Mouse (Mus musculus): Measurements from ENCODE around the gene Rabep2.

The Rabep2 gene

DNA sequence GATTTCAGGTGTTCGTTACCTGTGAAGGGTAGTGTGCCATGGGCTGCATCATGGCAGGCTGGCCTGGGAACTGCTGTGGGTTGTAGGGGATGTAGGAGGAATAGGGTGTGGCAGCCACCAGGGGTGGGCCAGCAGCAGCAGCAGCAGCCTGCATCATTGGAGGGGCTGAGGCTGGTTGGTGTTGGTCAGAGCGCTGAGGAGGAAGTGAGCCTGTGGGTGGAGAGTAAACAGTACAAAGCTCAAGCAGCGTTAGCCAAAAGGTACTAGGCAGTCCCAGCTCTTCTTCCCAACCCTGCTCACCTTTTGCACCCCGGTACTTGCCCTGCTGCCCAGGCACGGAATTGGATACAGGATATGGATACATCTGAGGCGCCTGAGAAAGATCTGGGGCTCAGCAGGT lies 65.6 kb downstream of the Rabep2 start:
- no peak for DNase-seq (ENCODE audit: low spot score in 2 of 2)

- DNase-seq (ENCODE audit: low spot score in 2 of 2): no peak
Observed at GRCm38 (mm10) chr7:126496475-126496874, 67.9 kb downstream of the Rabep2 start.

DNA sequence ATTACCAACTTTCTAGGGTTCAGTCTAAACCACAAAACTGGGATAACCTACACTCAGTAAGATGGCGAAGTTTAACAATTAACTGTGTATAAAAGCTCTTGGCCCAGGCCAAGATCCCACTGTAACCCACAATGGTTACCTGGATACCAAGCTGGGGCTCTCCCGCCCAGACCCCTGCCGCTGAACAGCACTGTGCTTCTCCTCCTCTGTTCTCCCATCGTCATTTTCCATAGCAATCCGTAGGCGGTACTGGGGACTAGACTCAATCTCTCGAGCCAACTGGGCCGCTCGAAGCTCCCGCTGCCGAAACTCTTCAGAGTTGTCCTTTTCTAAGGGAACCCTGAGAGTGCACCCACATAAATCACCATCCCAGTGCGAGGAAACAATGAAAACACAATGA lies 69.4 kb downstream of the Rabep2 start:
- no peak for DNase-seq (ENCODE audit: low spot score in 2 of 2)

Data from urinary bladder, postnatal 36 days (tissue).